Mouse (Mus musculus) left cerebral cortex, adult 9 months (tissue): ENCODE results near the gene Defb22.

Experiments used
- DNase-seq, 2 experiments: peaks; one replicate each; pipeline ENCODE4 v3.0.0; 2022; ENCODE audit warnings: low spot score in 2 of 2

Defb22 gene

GRCm38 (mm10) chr2:152439833-152440232 is 50.1 kb downstream of the Defb22 start:
- DNase-seq: no peak

GRCm38 (mm10) chr2:152438963-152439362 is 51.0 kb downstream of the Defb22 start:
- DNase-seq: no peak

- DNase-seq: peak; percentile 56 to 85
These were observed 52.7 kb downstream of the Defb22 start for GRCm38 (mm10) chr2:152436983-152437860.

- DNase-seq: no peak
These were observed 53.5 kb downstream of the Defb22 start for GRCm38 (mm10) chr2:152436405-152436901.
